Mouse (Mus musculus) layer of hippocampus, postnatal 10 days (tissue): ENCODE measurements around the gene Tmem54. TPM values are rescaled to one million over a fixed set of nuclear protein-coding genes. Genes with fewer than 3 reads are reported as not detected.

ENCODE experiments used
- DNase-seq, 2 experiments: peaks; one replicate each; pipeline ENCODE4 v3.0.0; 2021; ENCODE audit warnings: low spot score in 2 of 2
- total RNA-seq, 2 experiments: library from RNA; stranded (reverse); gene quantifications; 2 replicates each; pipeline ENCODE4 v1.2.3; 2021

The Tmem54 gene
- total RNA-seq, 2 experiments from 2014 or later = not detected

GRCm38 (mm10) chr4:129147552-129148103 lies 42.3 kb downstream of the Tmem54 start:
- DNase-seq = no peak

- no peak for DNase-seq
Observed at GRCm38 (mm10) chr4:129149321-129149720, 44.0 kb downstream of the Tmem54 start.

- no peak for DNase-seq
Observed at GRCm38 (mm10) chr4:129151276-129151811, 46.0 kb downstream of the Tmem54 start.

- DNase-seq = no peak
Observed at GRCm38 (mm10) chr4:129157541-129157940, 52.2 kb downstream of the Tmem54 start.

GRCm38 (mm10) chr4:129158549-129158948 lies 53.2 kb downstream of the Tmem54 start:
- no peak for DNase-seq

GRCm38 (mm10) chr4:129161076-129161475 lies 55.7 kb downstream of the Tmem54 start:
- no peak for DNase-seq

Other genes with a start within 250 kb of the Tmem54 start
- gene Trim62, start 222.0 kb upstream of the Tmem54 start, total RNA-seq = 10 to 100 TPM; 26.2 TPM
- gene Azin2, start 143.1 kb upstream of the Tmem54 start, total RNA-seq = 10 to 100 TPM; 27.7 to 31.0 TPM
- gene Ak2, start 113.6 kb upstream of the Tmem54 start, total RNA-seq = 10 to 100 TPM; 32.3 to 34.3 TPM
- gene Rnf19b, start 47.3 kb upstream of the Tmem54 start, total RNA-seq = 10 to 100 TPM; 64.5 to 68.8 TPM
- gene Hpca, start 16.5 kb downstream of the Tmem54 start, total RNA-seq = 100 to 1,000 TPM; 910 to 956 TPM
- 10 to 100 TPM; 41.4 to 42.9 TPM for gene Fndc5, start 31.5 kb downstream of the Tmem54 start, total RNA-seq
- 10 to 100 TPM; 36.8 to 37.0 TPM for gene S100pbp, start 84.2 kb downstream of the Tmem54 start, total RNA-seq
- 100 to 1,000 TPM in 1 of 2 experiments, 10 to 100 TPM in 1; 99.0 to 109 TPM for gene Yars, start 84.2 kb downstream of the Tmem54 start, total RNA-seq
- gene C77080, start 155.9 kb downstream of the Tmem54 start, total RNA-seq = 10 to 100 TPM; 11.4 to 12.1 TPM
- 1 to 10 TPM; 1.6 to 1.7 TPM for gene Sync, start 182.1 kb downstream of the Tmem54 start, total RNA-seq
- 100 to 1,000 TPM; 124 to 139 TPM for gene Rbbp4, start 229.8 kb downstream of the Tmem54 start, total RNA-seq
- gene Zbtb8os, start 230.1 kb downstream of the Tmem54 start, total RNA-seq = 10 to 100 TPM; 26.9 to 30.2 TPM